Mouse (Mus musculus) embryonic facial prominence, embryonic 13.5 days (tissue): ENCODE data around the gene Zbtb42. TPM values are rescaled to one million over a fixed set of nuclear protein-coding genes. Genes with fewer than 3 reads are reported as not detected.
A peak's percentile ranks its signal among the peaks of the same experiment; 100 is the strongest.

Experiments
- ATAC-seq: fragments of 200-750 bp; cut with Nextera tagmentation; 2 replicates; pipeline ENCODE4 v1.8.0; 2017; ENCODE audit warnings: low read depth; ENCODE audit not compliant: insufficient number of reproducible peaks, insufficient read depth, low FRiP score, low TSS enrichment
- H3K27ac ChIP-seq: fragments of 300-500 bp; sonication (generic); 2 replicates; pipeline ENCODE4 v1.5.1; 2015; ENCODE audit warnings: moderate library complexity, mild to moderate bottlenecking, inconsistent platforms
- H3K27me3 ChIP-seq: fragments of 300-500 bp; sonication (generic); 2 replicates; pipeline ENCODE4 v1.6.1; 2015; ENCODE audit warnings: mild to moderate bottlenecking, inconsistent platforms
- H3K36me3 ChIP-seq: fragments of 300-500 bp; sonication (generic); 2 replicates; pipeline ENCODE4 v1.6.1; 2015; ENCODE audit warnings: mild to moderate bottlenecking, inconsistent platforms
- H3K4me1 ChIP-seq: fragments of 300-500 bp; sonication (generic); 2 replicates; pipeline ENCODE4 v1.6.1; 2015; ENCODE audit warnings: inconsistent platforms
- H3K4me2 ChIP-seq: fragments of 300-500 bp; sonication (generic); 2 replicates; pipeline ENCODE4 v1.6.1; 2015; ENCODE audit warnings: moderate library complexity, mild to moderate bottlenecking, inconsistent platforms
- H3K4me3 ChIP-seq: fragments of 300-500 bp; sonication (generic); 2 replicates; pipeline ENCODE4 v1.5.1; 2015; ENCODE audit warnings: mild to moderate bottlenecking, inconsistent platforms
- H3K9ac ChIP-seq: fragments of 300-500 bp; sonication (generic); 2 replicates; pipeline ENCODE4 v1.6.1; 2015; ENCODE audit warnings: mild to moderate bottlenecking, inconsistent platforms
- H3K9me3 ChIP-seq: fragments of 300-500 bp; sonication (generic); 2 replicates; pipeline ENCODE4 v1.6.1; 2016; ENCODE audit warnings: inconsistent platforms
- WGBS: fragments of 180-500 bp; shearing (Covaris S2); methylation state at CpG from one replicate; pipeline ENCODE4 v1.1.7; 2015; ENCODE audit warnings: mixed read lengths; 5-methylcytosine and 5-hydroxymethylcytosine counted together
- polyA plus RNA-seq: library from polyadenylated mRNA; unstranded; fragments of >200 nt; fragmentation: Nextera tagmentation; extraction: Ambion mirVana; gene quantifications from 2 replicates; pipeline ENCODE4 v1.2.1, GENCODE M21; 2015

Gene Zbtb42
- polyA plus RNA-seq, 1 experiment from 2014 or later = 2.3 TPM

GRCm38 (mm10) chr12:112644855-112645506 lies 33.6 kb upstream of the Zbtb42 start:
- no peaks in the 10 kb centered on the region for H3K9me3 ChIP-seq
- peak overlapping the region; percentile 87 for H3K4me3 ChIP-seq
- no peak; the same call in 1 of the 2 replicates for ATAC-seq
- H3K4me2 ChIP-seq = peak overlapping the region; percentile 90
- H3K9ac ChIP-seq = peak overlapping the region; percentile 87
- peaks cover 33% of the 10 kb centered on the region for H3K36me3 ChIP-seq
- peak overlapping the region; percentile 93 for H3K27ac ChIP-seq
- under 1% methylated on average over 75 of the region's 75 CpGs for WGBS
- no peaks in the 10 kb centered on the region for H3K27me3 ChIP-seq
- H3K4me1 ChIP-seq = peaks cover 20% of the 10 kb centered on the region

GRCm38 (mm10) chr12:112646139-112646538 lies 32.5 kb upstream of the Zbtb42 start:
- peak overlapping the region; percentile 87 for H3K4me3 ChIP-seq
- no peaks in the 10 kb centered on the region for H3K9me3 ChIP-seq
- peaks cover 44% of the 10 kb centered on the region for H3K36me3 ChIP-seq
- H3K4me2 ChIP-seq = peak overlapping the region; percentile 90
- H3K4me1 ChIP-seq = peaks cover 20% of the 10 kb centered on the region
- 54% methylated on average over 6 of the region's 6 CpGs for WGBS
- peak overlapping the region; percentile 87 for H3K9ac ChIP-seq
- no peak overlapping the region for H3K27ac ChIP-seq
- no peaks in the 10 kb centered on the region for H3K27me3 ChIP-seq
- no peak for ATAC-seq

GRCm38 (mm10) chr12:112648081-112648480 lies 30.5 kb upstream of the Zbtb42 start:
- Histone ChIP-seq H3K4me2 (no peak overlapping the region), H3K9ac (no peak overlapping the region), H3K4me3 (no peak overlapping the region), H3K27ac (no peak overlapping the region), H3K9me3 (no peaks in the 10 kb centered on the region), H3K36me3 (peaks cover 63% of the 10 kb centered on the region), H3K27me3 (no peaks in the 10 kb centered on the region), H3K4me1 (peaks cover 20% of the 10 kb centered on the region)
- no peak for ATAC-seq
- WGBS = 92% methylated on average over 5 of the region's 5 CpGs

GRCm38 (mm10) chr12:112651778-112652439 lies 26.7 kb upstream of the Zbtb42 start:
- no peaks in the 10 kb centered on the region for H3K27me3 ChIP-seq
- WGBS = 72% methylated on average over 5 of the region's 5 CpGs
- peaks cover 99% of the 10 kb centered on the region for H3K36me3 ChIP-seq
- H3K9ac ChIP-seq = no peak overlapping the region
- no peaks in the 10 kb centered on the region for H3K9me3 ChIP-seq
- no peak overlapping the region for H3K4me3 ChIP-seq
- no peaks in the 10 kb centered on the region; the same call in 1 of the 2 replicates for H3K4me1 ChIP-seq
- H3K4me2 ChIP-seq = no peak overlapping the region
- H3K27ac ChIP-seq = no peak overlapping the region
- no peak for ATAC-seq

GRCm38 (mm10) chr12:112653157-112653824 lies 25.3 kb upstream of the Zbtb42 start:
- Histone ChIP-seq H3K4me1 (no peaks in the 10 kb centered on the region), H3K4me2 (no peak overlapping the region), H3K27me3 (no peaks in the 10 kb centered on the region), H3K36me3 (peaks cover 99% of the 10 kb centered on the region), H3K9ac (no peak overlapping the region), H3K9me3 (no peaks in the 10 kb centered on the region), H3K4me3 (no peak overlapping the region), H3K27ac (no peak overlapping the region)
- 57% methylated on average over 7 of the region's 7 CpGs for WGBS
- ATAC-seq = no peak

GRCm38 (mm10) chr12:112654076-112654475 lies 24.6 kb upstream of the Zbtb42 start:
- no peaks in the 10 kb centered on the region for H3K4me1 ChIP-seq
- no peak overlapping the region for H3K4me2 ChIP-seq
- H3K27ac ChIP-seq = 0 out of 2 replicates have a peak overlapping the region, but pooled peaks have one; percentile 2
- H3K9ac ChIP-seq = 0 out of 2 replicates have a peak overlapping the region, but pooled peaks have one; percentile 6
- no peaks in the 10 kb centered on the region for H3K9me3 ChIP-seq
- no peaks in the 10 kb centered on the region for H3K27me3 ChIP-seq
- 88% methylated on average over 5 of the region's 5 CpGs for WGBS
- ATAC-seq = no peak
- peaks cover 99% of the 10 kb centered on the region for H3K36me3 ChIP-seq
- H3K4me3 ChIP-seq = no peak overlapping the region

GRCm38 (mm10) chr12:112658619-112659018 lies 20.0 kb upstream of the Zbtb42 start:
- no peak for ATAC-seq
- Histone ChIP-seq H3K36me3 (peaks cover 100% of the 10 kb centered on the region), H3K4me3 (no peak overlapping the region), H3K27me3 (no peaks in the 10 kb centered on the region), H3K27ac (no peak overlapping the region), H3K4me2 (no peak overlapping the region), H3K4me1 (peaks cover 36% of the 10 kb centered on the region), H3K9me3 (no peaks in the 10 kb centered on the region), H3K9ac (no peak overlapping the region)
- whole genome bisulfite sequencing = 96% methylated on average over 7 of the region's 7 CpGs

GRCm38 (mm10) chr12:112659109-112659508 lies 19.5 kb upstream of the Zbtb42 start:
- H3K27ac ChIP-seq = 0 out of 2 replicates have a peak overlapping the region, but pooled peaks have one; percentile 92
- H3K4me1 ChIP-seq = peaks cover 41% of the 10 kb centered on the region
- ATAC-seq = no peak

GRCm38 (mm10) chr12:112660576-112661326 lies 17.9 kb upstream of the Zbtb42 start:
- peak; percentile 68 for ATAC-seq
- peak overlapping the region; percentile 38 for H3K4me2 ChIP-seq
- 43% methylated on average over 5 of the region's 5 CpGs for WGBS
- H3K9ac ChIP-seq = peak overlapping the region; percentile 49; the same call in 1 of the 2 replicates
- H3K9me3 ChIP-seq = no peaks in the 10 kb centered on the region
- H3K36me3 ChIP-seq = peaks cover 94% of the 10 kb centered on the region
- no peaks in the 10 kb centered on the region for H3K27me3 ChIP-seq
- H3K4me3 ChIP-seq = no peak overlapping the region
- H3K4me1 ChIP-seq = peaks cover 55% of the 10 kb centered on the region
- H3K27ac ChIP-seq = peak overlapping the region; percentile 92

More at GRCm38 (mm10) chr12:112659109-112659508, 19.5 kb upstream of the Zbtb42 start:
- peaks cover 98% of the 10 kb centered on the region for H3K36me3 ChIP-seq
- H3K27me3 ChIP-seq = no peaks in the 10 kb centered on the region
- no peaks in the 10 kb centered on the region for H3K9me3 ChIP-seq
- H3K4me3 ChIP-seq = no peak overlapping the region
- 77% methylated on average over 6 of the region's 6 CpGs for WGBS
- H3K4me2 ChIP-seq = no peak overlapping the region
- H3K9ac ChIP-seq = no peak overlapping the region

- 73% methylated on average over 3 of the region's 3 CpGs for WGBS
- H3K4me1 ChIP-seq = peaks cover 60% of the 10 kb centered on the region
- 0 out of 2 replicates have a peak overlapping the region, but pooled peaks have one; percentile 49 for H3K9ac ChIP-seq
- H3K4me2 ChIP-seq = peak overlapping the region; percentile 38
- no peaks in the 10 kb centered on the region for H3K9me3 ChIP-seq
- peak overlapping the region; percentile 92 for H3K27ac ChIP-seq
- H3K36me3 ChIP-seq = peaks cover 94% of the 10 kb centered on the region
- H3K27me3 ChIP-seq = no peaks in the 10 kb centered on the region
- no peak for ATAC-seq
- no peak overlapping the region for H3K4me3 ChIP-seq
These were observed 17.4 kb upstream of the Zbtb42 start for GRCm38 (mm10) chr12:112661327-112661605.

- peaks cover 94% of the 10 kb centered on the region for H3K36me3 ChIP-seq
- no peaks in the 10 kb centered on the region for H3K27me3 ChIP-seq
- H3K4me2 ChIP-seq = no peak overlapping the region
- H3K9ac ChIP-seq = 0 out of 2 replicates have a peak overlapping the region, but pooled peaks have one; percentile 49
- H3K27ac ChIP-seq = peak overlapping the region; percentile 92
- H3K4me1 ChIP-seq = peaks cover 66% of the 10 kb centered on the region
- no peaks in the 10 kb centered on the region for H3K9me3 ChIP-seq
- no peak for ATAC-seq
- no peak overlapping the region for H3K4me3 ChIP-seq
- WGBS = 86% methylated on average over 9 of the region's 9 CpGs
These were observed 16.8 kb upstream of the Zbtb42 start for GRCm38 (mm10) chr12:112661851-112662250.
